Mouse (Mus musculus) layer of hippocampus, adult 11-12 months (tissue): Measurements from ENCODE around the gene Rest.

Experiments
- DNase-seq: peaks from one replicate; pipeline ENCODE4 v3.0.0; 2022; ENCODE audit warnings: low spot score

Gene Rest

GRCm38 (mm10) chr5:77266066-77266885 lies 985 bp downstream of the Rest start:
- DNase-seq, result peak; percentile 24

DNA sequence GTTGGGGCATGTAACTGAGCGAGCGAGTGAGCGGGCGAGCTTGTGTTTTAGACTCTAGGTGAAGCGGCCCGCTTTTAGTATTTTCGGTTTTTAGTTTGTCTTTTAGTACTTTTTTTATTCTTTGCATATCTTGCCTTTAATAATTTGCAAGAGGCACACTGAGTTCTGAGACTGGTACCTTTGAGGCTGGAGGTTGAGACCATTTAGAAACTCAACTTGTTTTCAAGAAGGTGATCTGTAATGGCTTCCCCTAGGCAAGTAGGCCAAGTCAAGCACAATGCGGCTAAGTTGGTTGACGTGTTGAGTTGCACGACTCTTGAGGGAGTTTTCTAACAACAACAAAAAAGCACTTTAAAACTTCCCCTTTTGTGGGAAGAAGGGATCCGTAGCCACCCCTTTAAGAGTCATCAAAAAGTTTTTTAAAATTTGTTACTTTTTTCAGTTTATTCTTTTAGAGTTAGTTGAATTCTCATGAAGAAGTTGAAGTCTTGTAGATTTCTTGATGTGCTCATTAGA lies 1.7 kb downstream of the Rest start:
- DNase-seq, result no peak

GRCm38 (mm10) chr5:77267441-77267840 lies 2.1 kb downstream of the Rest start:
- DNase-seq, result no peak

- DNase-seq, result no peak
These were observed 2.8 kb downstream of the Rest start for GRCm38 (mm10) chr5:77267957-77268624.

GRCm38 (mm10) chr5:77269399-77269798 lies 4.1 kb downstream of the Rest start:
- no peak for DNase-seq

- DNase-seq, result no peak
These were observed 7.9 kb downstream of the Rest start for GRCm38 (mm10) chr5:77273151-77273550.

DNA sequence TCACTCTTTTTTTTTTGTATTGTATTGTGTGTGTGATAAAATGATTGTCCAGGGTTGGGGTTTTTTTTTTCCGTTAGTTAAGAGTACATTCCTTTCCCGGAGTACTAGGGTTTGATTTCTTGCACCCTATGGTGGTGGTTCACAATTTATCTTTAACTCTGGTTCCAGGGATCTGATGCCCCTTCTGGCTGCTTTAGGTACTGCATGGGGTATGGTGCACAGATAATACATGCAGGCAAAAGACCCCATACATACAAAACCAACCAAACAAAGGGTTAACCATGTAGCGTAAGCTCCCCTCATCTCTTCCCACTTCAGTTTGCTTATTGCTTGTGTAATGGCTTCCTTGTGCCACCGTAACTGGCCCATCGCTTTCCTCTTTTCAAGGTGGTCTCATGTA lies 10.7 kb downstream of the Rest start:
- peak; percentile 23 for DNase-seq

GRCm38 (mm10) chr5:77277204-77277603 lies 11.9 kb downstream of the Rest start:
- no peak for DNase-seq

GRCm38 (mm10) chr5:77281518-77282174 lies 16.4 kb downstream of the Rest start:
- DNase-seq, result no peak

DNA sequence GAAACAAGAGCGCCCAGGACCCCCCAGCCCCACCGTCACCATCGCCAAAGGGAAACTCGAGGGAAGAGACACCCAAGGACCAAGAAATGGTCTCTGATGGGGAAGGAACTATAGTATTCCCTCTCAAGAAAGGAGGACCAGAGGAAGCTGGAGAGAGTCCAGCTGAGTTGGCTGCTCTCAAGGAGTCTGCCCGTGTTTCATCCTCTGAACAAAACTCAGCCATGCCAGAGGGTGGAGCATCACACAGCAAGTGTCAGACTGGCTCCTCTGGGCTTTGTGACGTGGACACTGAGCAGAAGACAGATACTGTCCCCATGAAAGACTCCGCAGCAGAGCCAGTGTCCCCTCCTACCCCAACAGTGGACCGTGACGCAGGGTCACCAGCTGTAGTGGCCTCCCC lies 17.0 kb downstream of the Rest start:
- DNase-seq, result no peak

- no peak for DNase-seq
These were observed 20.4 kb downstream of the Rest start for GRCm38 (mm10) chr5:77285685-77286084.

DNA sequence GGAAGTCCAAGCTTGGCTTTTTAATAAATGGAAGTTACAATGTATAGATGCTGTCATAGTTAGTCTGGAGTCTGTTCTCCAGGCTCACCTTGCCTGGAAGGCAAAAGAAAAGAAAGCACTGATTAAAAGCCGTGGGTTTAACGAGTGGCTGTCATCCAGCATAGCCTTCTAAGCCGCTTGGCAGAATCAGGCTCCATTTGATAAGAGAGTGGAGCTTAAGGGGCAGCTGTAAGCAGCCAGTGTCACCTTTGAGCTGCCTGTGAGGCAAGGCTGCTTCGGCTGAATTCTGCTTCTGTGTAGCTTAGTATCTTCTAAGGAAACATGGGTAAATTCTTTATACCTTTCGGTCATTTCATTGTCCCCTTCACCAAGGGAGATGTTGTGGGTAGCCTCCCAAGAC lies 21.6 kb downstream of the Rest start:
- DNase-seq, result no peak

DNA sequence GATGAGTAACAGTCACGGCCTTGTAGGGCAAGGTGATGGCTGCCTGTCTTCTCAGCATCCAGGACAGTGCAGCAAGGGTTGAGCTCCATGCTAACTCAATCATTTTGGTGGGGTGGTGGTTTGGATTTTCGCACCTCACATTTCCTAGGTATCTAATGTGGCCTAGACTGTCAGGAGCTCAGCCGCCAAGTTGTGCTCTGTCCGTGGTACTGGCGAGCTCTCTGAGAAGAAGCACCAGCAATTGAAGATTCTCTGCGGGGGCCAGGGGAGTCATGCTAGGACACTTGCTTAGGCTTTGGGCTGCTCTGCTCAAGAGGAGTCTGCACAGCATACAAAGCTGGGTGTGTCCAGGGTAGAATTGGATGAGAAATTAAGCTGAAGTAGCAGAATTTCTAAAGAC lies 22.6 kb downstream of the Rest start:
- DNase-seq, result no peak

DNA sequence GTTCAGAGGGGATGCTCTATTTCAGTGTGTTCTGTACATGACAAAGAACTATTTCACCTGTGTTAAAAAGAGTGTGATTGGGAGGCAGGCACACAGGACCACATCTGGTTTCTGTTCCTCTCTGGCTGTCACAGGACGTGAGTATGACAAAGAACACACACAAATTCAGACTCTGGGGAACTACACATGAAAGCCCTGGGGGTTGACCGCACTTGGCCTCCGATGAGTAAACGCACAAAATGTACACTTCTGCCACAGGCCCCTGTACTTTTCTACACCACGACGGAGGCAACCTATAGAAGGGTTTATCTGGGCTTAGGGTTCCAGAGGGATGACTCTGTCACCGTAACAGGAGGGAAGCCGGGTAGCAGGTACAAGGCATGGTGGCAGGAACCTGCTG lies 24.4 kb downstream of the Rest start:
- no peak for DNase-seq

GRCm38 (mm10) chr5:77290606-77291005 lies 25.3 kb downstream of the Rest start:
- no peak for DNase-seq

DNA sequence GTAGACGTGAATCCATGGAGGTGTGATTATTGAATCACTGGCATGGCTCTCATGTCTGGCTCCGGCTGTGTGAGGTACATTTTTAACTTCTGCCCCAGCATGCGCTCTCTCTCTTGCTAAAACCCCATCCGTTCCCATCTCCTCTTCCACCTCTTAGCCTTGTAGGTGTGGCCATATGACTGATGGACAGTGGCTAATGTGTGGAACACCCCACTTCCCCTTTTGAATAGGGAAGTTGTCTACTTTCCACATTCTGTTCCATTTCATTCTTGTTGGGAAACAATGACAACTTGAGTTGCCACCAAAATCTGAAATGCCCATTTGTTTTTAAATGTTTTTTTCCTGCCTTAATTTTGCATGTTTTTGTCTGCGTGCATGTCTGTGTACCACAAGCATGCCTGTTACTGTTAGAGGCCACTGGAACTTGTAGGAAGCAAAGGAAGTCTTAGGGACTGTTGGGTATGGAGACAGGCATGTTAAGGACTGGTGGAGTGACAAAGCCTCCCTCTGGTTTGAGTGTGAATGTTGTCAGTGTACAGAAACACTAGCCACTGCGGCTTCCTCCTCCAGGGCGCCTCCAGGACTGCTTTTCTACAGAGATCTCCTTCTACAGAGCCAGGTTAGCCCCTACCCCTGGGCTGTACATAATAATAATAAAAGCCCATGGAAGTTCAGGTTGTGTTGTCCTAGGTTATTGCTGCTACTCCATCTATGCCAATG lies 27.7 kb downstream of the Rest start:
- no peak for DNase-seq

GRCm38 (mm10) chr5:77299486-77299885 lies 34.2 kb downstream of the Rest start:
- DNase-seq, result no peak

GRCm38 (mm10) chr5:77301296-77301903 lies 36.1 kb downstream of the Rest start:
- DNase-seq, result no peak

- DNase-seq, result no peak
These were observed 42.7 kb downstream of the Rest start for GRCm38 (mm10) chr5:77307821-77308553.

GRCm38 (mm10) chr5:77309051-77309906 lies 44.0 kb downstream of the Rest start:
- peak; percentile 14 for DNase-seq
